Mouse (Mus musculus) liver, embryonic 13.5 days (tissue): ENCODE measurements around the gene Sirpa. TPM values are rescaled to one million over a fixed set of nuclear protein-coding genes. Genes with fewer than 3 reads are reported as not detected.

Experiments used
- ATAC-seq: fragments of 200-750 bp; cut with Nextera tagmentation; 2 replicates; pipeline ENCODE4 v1.8.0; 2017; ENCODE audit warnings: low read depth, mild to moderate bottlenecking, moderate number of reproducible peaks, moderate library complexity
- DNase-seq: peaks from one replicate; pipeline ENCODE4 v3.0.0; 2022
- H3K27ac ChIP-seq: fragments of 300-500 bp; sonication (generic); 2 replicates; pipeline ENCODE4 v1.5.1; 2015; ENCODE audit warnings: moderate library complexity, mild to moderate bottlenecking, inconsistent platforms
- H3K27me3 ChIP-seq: fragments of 300-500 bp; sonication (generic); 2 replicates; pipeline ENCODE4 v1.6.1; 2015; ENCODE audit warnings: mild to moderate bottlenecking, inconsistent platforms
- H3K36me3 ChIP-seq: fragments of 300-500 bp; sonication (generic); 2 replicates; pipeline ENCODE4 v1.6.1; 2015; ENCODE audit warnings: mild to moderate bottlenecking, inconsistent platforms
- H3K4me1 ChIP-seq: fragments of 300-500 bp; sonication (generic); replicated peaks from 2 replicates; pipeline ENCODE4 v1.6.1; 2015; ENCODE audit warnings: inconsistent platforms
- H3K4me2 ChIP-seq: fragments of 300-500 bp; sonication (generic); 2 replicates; pipeline ENCODE4 v1.6.1; 2015; ENCODE audit warnings: inconsistent platforms, mild to moderate bottlenecking, moderate library complexity
- H3K4me3 ChIP-seq: fragments of 300-500 bp; sonication (generic); replicated peaks from 2 replicates; pipeline ENCODE4 v1.5.1; 2015; ENCODE audit warnings: mild to moderate bottlenecking, inconsistent platforms
- H3K9ac ChIP-seq: fragments of 300-500 bp; sonication (generic); 2 replicates; pipeline ENCODE4 v1.6.1; 2015; ENCODE audit warnings: mild to moderate bottlenecking, inconsistent platforms
- H3K9me3 ChIP-seq: fragments of 300-500 bp; sonication (generic); replicated peaks from 2 replicates; pipeline ENCODE4 v1.6.1; 2016; ENCODE audit warnings: inconsistent platforms
- WGBS: fragments of 180-500 bp; shearing (Covaris S2); methylation state at CpG from one replicate; pipeline ENCODE4 v1.1.7; 2015; ENCODE audit not compliant: insufficient replicate concordance; 5-methylcytosine and 5-hydroxymethylcytosine counted together
- polyA plus RNA-seq: library from polyadenylated mRNA; unstranded; fragments of >200 nt; fragmentation: Nextera tagmentation; extraction: Ambion mirVana; gene quantifications from 2 replicates; pipeline ENCODE4 v1.2.1, GENCODE M21; 2015

The Sirpa gene
- polyA plus RNA-seq, 1 experiment from 2014 or later, result 18.1 TPM

DNA sequence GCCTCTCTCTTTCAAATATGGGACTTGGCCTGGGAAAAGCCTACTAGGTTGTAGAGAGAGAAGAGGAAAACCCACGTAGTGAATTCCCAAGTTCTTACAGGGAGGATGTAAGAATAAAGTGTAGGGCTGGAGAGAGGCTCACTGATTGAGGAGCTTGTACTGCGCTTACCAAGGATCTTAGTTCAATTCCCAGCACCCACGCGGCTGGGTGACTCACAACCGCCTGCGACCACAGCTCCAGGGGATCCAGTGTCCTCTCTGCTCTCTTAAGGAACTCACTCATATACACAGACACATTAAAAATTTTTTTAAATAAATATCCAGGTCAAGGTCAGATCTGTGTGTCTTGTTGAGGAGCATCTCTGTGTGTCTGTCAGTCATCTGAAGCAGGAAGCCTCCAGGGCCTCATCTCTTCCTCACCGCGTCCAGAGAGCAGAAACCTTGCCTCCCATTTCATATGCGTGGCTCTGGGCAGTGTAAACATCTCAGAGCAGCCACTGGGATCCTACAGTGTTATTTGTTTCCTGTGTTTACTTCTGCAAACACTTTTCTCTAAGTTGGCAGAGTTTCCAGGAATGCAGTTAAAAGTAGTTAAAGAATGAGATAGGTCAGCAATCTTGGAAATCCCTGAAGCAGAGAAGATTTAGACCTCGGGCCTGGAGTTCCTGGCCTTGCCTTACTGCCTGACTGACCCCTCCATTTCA lies 22.0 kb downstream of the Sirpa start:
- H3K4me2 ChIP-seq, result no peak overlapping the region
- H3K9me3 ChIP-seq, result no peaks in the 10 kb centered on the region
- no peak overlapping the region for H3K9ac ChIP-seq
- WGBS, result 81% methylated on average over 10 of the region's 10 CpGs
- H3K27me3 ChIP-seq, result no peaks in the 10 kb centered on the region
- H3K4me1 ChIP-seq, result no peaks in the 10 kb centered on the region
- H3K4me3 ChIP-seq, result no peak overlapping the region
- no peak overlapping the region for H3K27ac ChIP-seq
- DNase-seq, result no peak
- no peak for ATAC-seq
- H3K36me3 ChIP-seq, result peaks cover 20% of the 10 kb centered on the region

DNA sequence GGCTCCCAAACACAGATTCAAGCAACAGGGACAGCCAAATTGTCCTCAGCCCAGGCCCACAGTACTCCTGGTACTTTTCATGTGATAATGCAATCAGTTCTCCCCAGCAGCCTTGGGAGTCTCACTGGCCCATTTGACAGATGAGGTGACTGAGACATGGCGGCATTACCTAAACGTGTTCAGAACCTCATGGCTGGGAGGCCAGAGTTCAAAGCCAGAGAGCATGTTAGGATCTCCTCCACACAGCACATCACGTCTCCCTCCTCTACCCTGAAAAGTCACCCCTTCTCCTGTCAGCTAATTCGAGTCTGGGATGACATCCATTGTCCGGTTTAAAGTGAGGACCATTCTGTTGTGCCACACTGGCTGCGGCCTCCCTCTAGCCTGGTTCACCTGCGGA lies 27.5 kb downstream of the Sirpa start:
- peaks cover 11% of the 10 kb centered on the region for H3K36me3 ChIP-seq
- ATAC-seq (no peak), DNase-seq (no peak)
- no peaks in the 10 kb centered on the region for H3K27me3 ChIP-seq
- no peak overlapping the region for H3K9ac ChIP-seq
- no peaks in the 10 kb centered on the region for H3K4me1 ChIP-seq
- H3K9me3 ChIP-seq, result no peaks in the 10 kb centered on the region
- H3K4me2 ChIP-seq, result no peak overlapping the region
- WGBS, result 74% methylated on average over 7 of the region's 7 CpGs
- H3K27ac ChIP-seq, result no peak overlapping the region
- H3K4me3 ChIP-seq, result no peak overlapping the region

DNA sequence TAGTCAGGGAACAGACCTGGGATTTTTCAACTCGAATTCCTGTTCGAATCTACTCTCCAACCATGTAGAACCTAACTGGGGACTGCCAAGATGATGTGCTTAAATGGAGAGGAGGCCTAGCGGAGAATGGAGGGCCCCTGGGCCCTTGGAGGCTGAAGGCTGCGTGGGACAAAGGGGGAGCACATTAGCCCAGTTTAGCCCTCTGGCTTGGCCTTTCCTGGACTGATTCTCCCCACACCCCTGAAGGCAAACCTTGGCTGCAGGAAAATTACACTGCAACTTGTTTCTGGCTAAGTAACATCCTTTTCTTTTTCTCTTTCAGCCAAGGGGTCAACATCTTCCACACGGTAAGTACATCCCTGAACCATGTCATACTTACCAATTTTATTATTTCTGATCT lies 28.2 kb downstream of the Sirpa start:
- H3K4me2 ChIP-seq, result no peak overlapping the region
- DNase-seq, result no peak
- ATAC-seq, result no peak

DNA sequence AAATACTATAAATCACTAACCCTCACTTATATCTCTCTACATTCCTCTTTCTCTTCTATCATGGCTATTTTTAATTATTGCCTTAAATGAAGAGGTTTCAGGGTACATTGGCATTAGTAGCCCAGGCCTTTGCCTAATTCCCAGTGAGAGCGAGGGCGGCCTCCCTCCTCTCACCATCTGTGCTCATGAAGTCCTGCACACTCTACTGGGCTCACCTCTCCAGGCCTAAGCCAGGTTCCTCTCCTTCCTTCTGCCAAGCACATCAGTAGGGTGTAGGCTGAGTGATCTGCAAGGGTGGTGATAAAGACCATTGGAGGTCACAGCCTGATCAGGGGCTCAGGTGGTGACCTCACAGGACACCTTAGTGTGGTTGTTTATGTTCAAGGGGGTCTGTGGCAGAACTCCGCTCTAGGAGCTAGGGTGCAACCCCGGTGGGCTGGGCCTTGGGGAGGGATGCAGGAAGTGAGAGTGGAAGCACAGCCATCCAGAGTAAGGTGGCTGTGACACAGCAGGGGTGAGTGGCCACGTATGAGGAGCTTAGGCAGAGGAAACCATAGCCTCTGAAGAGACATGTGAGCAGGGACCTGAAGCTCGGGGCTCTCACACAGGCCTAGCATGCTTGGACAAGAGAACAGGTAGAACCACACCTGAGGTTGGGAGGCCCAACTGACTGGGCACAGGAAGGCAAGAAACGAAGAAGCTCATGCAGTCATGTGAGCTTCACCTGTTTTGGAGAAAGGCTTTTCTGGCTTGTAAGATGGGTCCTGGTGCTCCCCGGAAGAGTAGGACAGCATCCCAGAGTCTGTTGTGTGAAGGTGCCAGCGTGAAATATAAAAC lies 29.2 kb downstream of the Sirpa start:
- WGBS, result 58% methylated on average over 9 of the region's 9 CpGs
- no peak for DNase-seq
- H3K27ac ChIP-seq, result no peak overlapping the region

More for the DNA sequence above, 28.2 kb downstream of the Sirpa start:
- Histone ChIP-seq H3K9ac (no peak overlapping the region), H3K9me3 (no peaks in the 10 kb centered on the region), H3K4me1 (no peaks in the 10 kb centered on the region), H3K27me3 (no peaks in the 10 kb centered on the region), H3K36me3 (peaks cover 5% of the 10 kb centered on the region), H3K27ac (no peak overlapping the region), H3K4me3 (no peak overlapping the region)
- WGBS, result 69% methylated on average over 5 of the region's 5 CpGs

DNA sequence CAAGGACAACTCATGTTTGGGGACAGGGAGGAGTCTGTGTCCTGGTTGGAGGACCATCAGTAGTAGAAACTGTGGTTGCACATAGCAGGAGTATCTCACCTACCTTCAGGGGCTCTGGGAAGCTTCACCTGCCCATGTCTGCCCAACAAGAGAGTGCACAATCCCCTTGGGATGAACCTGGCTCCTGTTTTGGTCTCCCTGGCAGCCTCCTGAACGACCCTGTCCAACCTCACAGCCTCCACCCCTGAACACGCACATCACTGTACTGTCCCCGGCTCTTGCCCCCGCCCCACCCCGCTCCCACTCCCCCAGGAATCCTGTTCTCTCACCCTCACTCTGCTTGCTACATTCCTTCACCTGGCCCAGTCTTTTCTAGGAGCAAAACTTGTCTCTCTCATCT lies 30.3 kb downstream of the Sirpa start:
- Histone ChIP-seq H3K4me1 (no peaks in the 10 kb centered on the region), H3K9me3 (no peaks in the 10 kb centered on the region), H3K36me3 (no peaks in the 10 kb centered on the region), H3K27me3 (no peaks in the 10 kb centered on the region), H3K4me2 (no peak overlapping the region), H3K4me3 (no peak overlapping the region), H3K9ac (no peak overlapping the region), H3K27ac (no peak overlapping the region)
- no peak for ATAC-seq
- no peak for DNase-seq
- 75% methylated on average over 5 of the region's 5 CpGs for WGBS

More for the DNA sequence above, 29.2 kb downstream of the Sirpa start:
- Histone ChIP-seq H3K9me3 (no peaks in the 10 kb centered on the region), H3K4me1 (no peaks in the 10 kb centered on the region), H3K36me3 (no peaks in the 10 kb centered on the region), H3K27me3 (no peaks in the 10 kb centered on the region), H3K4me2 (no peak overlapping the region), H3K4me3 (no peak overlapping the region), H3K9ac (no peak overlapping the region)
- ATAC-seq, result no peak

DNA sequence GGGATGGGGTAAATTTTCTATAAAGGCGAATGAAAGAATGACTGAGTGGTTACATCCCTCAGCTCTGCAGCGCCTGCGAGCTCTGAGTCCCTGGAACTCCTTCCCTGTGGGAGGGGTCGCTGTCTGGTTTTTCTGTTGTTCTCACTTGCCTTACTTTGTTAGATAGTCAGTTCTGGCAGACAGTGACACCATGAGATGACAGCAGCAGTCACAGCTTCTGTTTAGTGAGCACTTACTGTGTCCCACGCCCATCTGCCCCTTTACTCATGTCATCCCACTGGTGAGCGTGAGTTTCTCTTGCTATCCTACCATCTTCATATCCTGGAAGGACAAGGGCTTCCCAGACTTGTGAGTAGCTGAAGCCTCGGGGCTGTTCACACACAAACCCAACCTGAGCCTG lies 31.1 kb downstream of the Sirpa start:
- WGBS, result 68% methylated on average over 7 of the region's 7 CpGs
- H3K4me1 ChIP-seq, result no peaks in the 10 kb centered on the region

DNA sequence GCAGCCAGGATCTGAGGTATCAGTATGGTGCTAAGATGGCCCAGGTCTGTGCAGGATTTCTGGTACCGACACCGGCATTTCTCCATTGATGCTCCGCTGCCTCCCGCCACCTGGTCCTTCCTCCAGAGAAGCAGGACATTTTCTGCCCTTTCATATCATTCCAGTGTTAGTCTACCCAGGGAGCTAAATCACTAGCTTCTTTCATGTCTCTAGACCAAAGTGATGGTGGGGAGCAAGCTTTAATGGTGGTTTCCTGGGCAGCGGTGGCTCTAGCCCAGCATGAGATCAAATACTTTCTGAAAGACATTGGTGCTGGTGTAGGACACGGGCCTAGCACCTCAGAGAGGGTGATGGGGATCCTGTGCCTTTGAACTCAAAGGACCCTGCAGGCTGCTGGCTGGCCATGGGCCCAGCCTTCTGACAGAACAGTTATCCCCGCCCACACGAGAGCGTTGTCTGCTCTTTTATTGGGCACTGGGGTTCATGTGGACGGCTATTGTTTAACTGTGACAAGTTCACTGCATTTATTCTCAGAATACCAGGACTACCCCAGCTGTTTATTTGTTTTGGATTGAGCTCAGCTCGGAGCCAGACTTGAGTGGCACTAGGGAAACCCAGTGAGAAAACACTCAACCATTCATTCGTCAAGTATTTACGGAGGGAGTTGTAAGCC lies 31.7 kb downstream of the Sirpa start:
- WGBS, result 76% methylated on average over 13 of the region's 13 CpGs
- Histone ChIP-seq H3K27me3 (no peaks in the 10 kb centered on the region), H3K36me3 (no peaks in the 10 kb centered on the region), H3K4me1 (no peaks in the 10 kb centered on the region), H3K9ac (no peak overlapping the region), H3K9me3 (no peaks in the 10 kb centered on the region), H3K4me3 (no peak overlapping the region), H3K27ac (no peak overlapping the region), H3K4me2 (no peak overlapping the region)
- ATAC-seq (no peak), DNase-seq (no peak)

More for the DNA sequence above, 31.1 kb downstream of the Sirpa start:
- ATAC-seq (no peak), DNase-seq (no peak)
- H3K36me3 ChIP-seq, result no peaks in the 10 kb centered on the region
- H3K4me3 ChIP-seq, result no peak overlapping the region
- H3K27me3 ChIP-seq, result no peaks in the 10 kb centered on the region
- no peak overlapping the region for H3K9ac ChIP-seq
- no peaks in the 10 kb centered on the region for H3K9me3 ChIP-seq
- no peak overlapping the region for H3K4me2 ChIP-seq
- no peak overlapping the region for H3K27ac ChIP-seq

DNA sequence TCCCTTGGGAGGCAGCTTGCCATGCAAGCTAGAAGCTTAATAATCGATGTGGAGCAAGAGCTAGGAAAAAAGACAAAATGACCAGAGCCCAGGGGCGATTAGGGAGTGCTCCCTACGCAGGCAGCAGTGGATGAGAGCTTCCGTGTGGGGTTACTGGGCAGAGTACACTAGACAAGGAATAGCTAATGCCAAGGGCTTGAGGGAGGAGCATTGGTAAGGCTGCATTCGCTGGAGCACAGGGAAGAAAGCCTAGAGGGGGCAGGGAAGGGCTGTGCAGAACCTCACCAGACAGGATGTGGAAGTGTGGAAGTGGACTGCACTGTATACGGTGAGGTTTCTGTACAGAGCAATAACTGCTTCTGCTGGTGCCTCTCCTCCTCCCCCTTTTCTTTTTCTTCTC lies 32.3 kb downstream of the Sirpa start:
- no peak overlapping the region for H3K4me2 ChIP-seq
- H3K4me1 ChIP-seq, result no peaks in the 10 kb centered on the region
- H3K27me3 ChIP-seq, result no peaks in the 10 kb centered on the region
- H3K9ac ChIP-seq, result no peak overlapping the region
- no peak overlapping the region for H3K4me3 ChIP-seq
- WGBS, result 58% methylated on average over 6 of the region's 6 CpGs
- H3K27ac ChIP-seq, result no peak overlapping the region
- H3K9me3 ChIP-seq, result no peaks in the 10 kb centered on the region
- ATAC-seq, result no peak
- peaks cover 2% of the 10 kb centered on the region for H3K36me3 ChIP-seq
- no peak for DNase-seq

DNA sequence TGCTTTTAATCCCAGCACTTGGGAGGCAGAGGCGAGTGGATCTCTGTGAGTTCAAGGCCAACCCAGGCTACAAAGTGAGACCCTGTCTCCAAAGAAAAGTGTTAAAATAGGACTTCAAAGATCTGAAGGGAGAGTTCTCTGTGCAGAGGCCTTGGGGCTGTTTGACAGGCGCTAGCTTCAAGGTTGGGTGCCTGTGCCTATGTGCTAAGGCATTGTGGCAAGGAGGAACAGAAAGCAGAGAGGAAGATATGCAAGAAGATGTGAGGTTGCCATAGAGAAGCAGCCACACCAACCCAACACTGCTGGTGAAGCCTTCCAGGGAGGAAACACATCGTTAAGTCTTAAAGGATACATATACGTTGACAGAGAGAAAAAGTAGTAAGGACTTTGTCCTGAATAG lies 33.2 kb downstream of the Sirpa start:
- Histone ChIP-seq H3K9ac (no peak overlapping the region), H3K9me3 (no peaks in the 10 kb centered on the region), H3K27ac (no peak overlapping the region), H3K4me2 (no peak overlapping the region), H3K27me3 (no peaks in the 10 kb centered on the region), H3K4me1 (no peaks in the 10 kb centered on the region), H3K4me3 (no peak overlapping the region), H3K36me3 (peaks cover 6% of the 10 kb centered on the region)
- WGBS, result 60% methylated on average over 4 of the region's 4 CpGs
- DNase-seq (no peak), ATAC-seq (no peak)

DNA sequence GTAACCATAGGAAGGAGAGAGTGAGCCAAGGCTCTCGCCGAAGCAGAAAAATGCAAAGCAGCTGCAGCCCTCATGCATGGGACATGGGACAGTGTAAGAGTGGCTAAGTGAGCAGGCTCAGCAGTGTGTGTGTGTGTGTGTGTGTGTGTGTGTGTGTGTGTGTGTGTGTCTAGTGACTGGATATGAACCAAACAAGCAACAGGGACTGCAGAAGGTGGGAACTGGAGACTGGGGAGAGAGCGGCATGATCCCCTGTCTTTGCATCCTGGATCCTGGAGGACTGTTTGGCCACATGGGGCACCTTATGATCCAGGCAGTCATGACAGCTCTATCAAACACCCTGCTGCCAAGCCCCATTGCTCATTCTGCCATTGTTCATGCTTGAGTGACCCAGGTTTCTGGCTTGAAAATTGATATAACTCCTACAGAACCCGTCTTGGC lies 34.0 kb downstream of the Sirpa start:
- Histone ChIP-seq H3K27me3 (no peaks in the 10 kb centered on the region), H3K9ac (no peak overlapping the region), H3K4me1 (no peaks in the 10 kb centered on the region), H3K27ac (no peak overlapping the region), H3K36me3 (peaks cover 6% of the 10 kb centered on the region), H3K9me3 (no peaks in the 10 kb centered on the region), H3K4me2 (no peak overlapping the region), H3K4me3 (no peak overlapping the region)
- DNase-seq (no peak), ATAC-seq (no peak)
- WGBS, result 79% methylated on average over 4 of the region's 4 CpGs

DNA sequence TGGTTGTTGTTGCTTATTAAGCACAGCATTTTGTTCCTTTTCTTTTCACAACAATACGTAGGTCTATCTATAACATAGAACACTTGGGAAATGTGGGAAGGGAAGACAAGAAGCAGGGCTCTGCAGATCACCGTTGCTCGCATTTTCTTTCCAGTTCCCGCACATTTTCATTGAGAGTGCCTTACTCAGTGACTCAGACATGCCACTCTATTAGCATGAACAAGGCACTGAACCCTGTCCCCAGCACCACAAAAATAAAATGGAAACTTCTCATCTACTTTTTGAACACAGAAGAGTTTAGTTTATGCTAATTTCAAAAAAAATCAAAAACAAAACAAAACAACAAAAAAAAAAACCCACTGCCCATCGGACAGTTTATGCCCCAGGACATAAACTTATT lies 34.5 kb downstream of the Sirpa start:
- no peak overlapping the region for H3K27ac ChIP-seq
- H3K36me3 ChIP-seq, result peaks cover 6% of the 10 kb centered on the region
- no peaks in the 10 kb centered on the region for H3K27me3 ChIP-seq
- no peaks in the 10 kb centered on the region for H3K9me3 ChIP-seq
- DNase-seq, result no peak
- no peak overlapping the region for H3K4me3 ChIP-seq
- H3K9ac ChIP-seq, result no peak overlapping the region
- WGBS, result 83% methylated on average over 5 of the region's 5 CpGs
- ATAC-seq, result no peak
- H3K4me1 ChIP-seq, result no peaks in the 10 kb centered on the region
- H3K4me2 ChIP-seq, result no peak overlapping the region
